Mouse (Mus musculus): ENCODE data around the gene Tctn1. TPM values are rescaled to one million over a fixed set of nuclear protein-coding genes. Genes with fewer than 3 reads are reported as not detected.
A peak's percentile ranks its signal among the peaks of the same experiment; 100 is the strongest.

The Tctn1 gene
- polyA plus RNA-seq, 2 experiments, result 0.50 to 2.0 TPM

- Histone ChIP-seq H3K27ac (no peak overlapping the region), H3K9me3 (ENCODE audit: control insufficient read depth, low read length) (no peaks in the 10 kb centered on the region), H3K9ac (replicated peaks) (peak overlapping the region; percentile 23; the same call in 1 of the 2 replicates), H3K36me3 (replicated peaks; ENCODE audit: control insufficient read depth, insufficient read depth, low read depth) (no peaks in the 10 kb centered on the region; the same call in 1 of the 2 replicates), H3K4me1 (replicated peaks; ENCODE audit: control insufficient read depth in 2 of 2, insufficient read depth in 2 of 2, low read length in 1 of 2) (peaks cover 18 to 29% of the 10 kb centered on the region in 2 experiments), H3K4me3 (ENCODE audit: insufficient read depth in 1 of 2, low read depth in 2 of 2, low read length in 2 of 2) (peak overlapping the region in 1 of 2 experiments; percentile 63; a peak in 2 of 4 replicates), H3K4me2 (ENCODE audit: low read depth) (peak overlapping the region; percentile 62), H3K27me3 (ENCODE audit: control insufficient read depth, insufficient read depth, low read length) (no peaks in the 10 kb centered on the region; the same call in 1 of the 2 replicates)
- TF ChIP-seq EP300 (IDR thresholded peaks at IDR 0.05; ENCODE audit: low read depth) (no peak), CTCF (IDR thresholded peaks at IDR 0.05; ENCODE audit: low read depth) (no peak)
- ATAC-seq (ENCODE audit: insufficient read depth) (no peak), DNase-seq (ENCODE audit: low read depth in 3 of 3, low spot score in 3 of 3) (no peak)
- WGBS (ENCODE audit: insufficient replicate concordance), result 12% methylated on average over 2 of the region's 2 CpGs
These were observed 19.5 kb upstream of the Tctn1 start for GRCm38 (mm10) chr5:122283828-122284182.

GRCm38 (mm10) chr5:122280827-122281462, 16.7 kb upstream of the Tctn1 start:
- Histone ChIP-seq H3K4me3 (ENCODE audit: insufficient read depth in 1 of 2, low read depth in 2 of 2, low read length in 2 of 2) (no peak overlapping the region), H3K4me1 (replicated peaks; ENCODE audit: control insufficient read depth in 2 of 2, insufficient read depth in 2 of 2, low read length in 1 of 2) (peaks cover 15 to 23% of the 10 kb centered on the region in 2 experiments), H3K36me3 (replicated peaks; ENCODE audit: control insufficient read depth, insufficient read depth, low read depth) (no peaks in the 10 kb centered on the region), H3K27me3 (ENCODE audit: control insufficient read depth, insufficient read depth, low read length) (no peaks in the 10 kb centered on the region; the same call in 1 of the 2 replicates), H3K9me3 (ENCODE audit: control insufficient read depth, low read length) (no peaks in the 10 kb centered on the region), H3K4me2 (ENCODE audit: low read depth) (peak overlapping the region; percentile 5; the same call in 1 of the 2 replicates), H3K9ac (replicated peaks) (no peak overlapping the region), H3K27ac (no peak overlapping the region)
- WGBS (ENCODE audit: insufficient replicate concordance), result 38% methylated on average over 19 of the region's 19 CpGs
- no peak for TF ChIP-seq EP300 (IDR thresholded peaks at IDR 0.05; ENCODE audit: low read depth)
- no peak for TF ChIP-seq CTCF (IDR thresholded peaks at IDR 0.05; ENCODE audit: low read depth)
- ATAC-seq (ENCODE audit: insufficient read depth), result no peak
- no peak for DNase-seq (ENCODE audit: low read depth in 3 of 3, low spot score in 3 of 3)

- DNase-seq (ENCODE audit: low read depth in 3 of 3, low spot score in 3 of 3) (no peak), ATAC-seq (ENCODE audit: insufficient read depth) (no peak)
- H3K4me3 ChIP-seq (ENCODE audit: insufficient read depth in 1 of 2, low read depth in 2 of 2, low read length in 2 of 2), result no peak overlapping the region
- WGBS (ENCODE audit: insufficient replicate concordance), result 46% methylated on average over 6 of the region's 6 CpGs
- H3K27me3 ChIP-seq (ENCODE audit: control insufficient read depth, insufficient read depth, low read length), result no peaks in the 10 kb centered on the region; the same call in 1 of the 2 replicates
- H3K4me1 ChIP-seq (replicated peaks; ENCODE audit: control insufficient read depth in 2 of 2, insufficient read depth in 2 of 2, low read length in 1 of 2), result peaks cover 10 to 19% of the 10 kb centered on the region in 2 experiments
- no peak overlapping the region for H3K27ac ChIP-seq
- no peak overlapping the region for H3K9ac ChIP-seq (replicated peaks)
- peak overlapping the region; percentile 5; the same call in 1 of the 2 replicates for H3K4me2 ChIP-seq (ENCODE audit: low read depth)
- no peaks in the 10 kb centered on the region for H3K36me3 ChIP-seq (replicated peaks; ENCODE audit: control insufficient read depth, insufficient read depth, low read depth)
- TF ChIP-seq EP300 (IDR thresholded peaks at IDR 0.05; ENCODE audit: low read depth) (no peak), CTCF (IDR thresholded peaks at IDR 0.05; ENCODE audit: low read depth) (no peak)
- H3K9me3 ChIP-seq (ENCODE audit: control insufficient read depth, low read length), result no peaks in the 10 kb centered on the region
These were observed 16.2 kb upstream of the Tctn1 start for GRCm38 (mm10) chr5:122280422-122280826.

GRCm38 (mm10) chr5:122279799-122280421, 15.7 kb upstream of the Tctn1 start:
- Histone ChIP-seq H3K4me1 (replicated peaks; ENCODE audit: control insufficient read depth in 2 of 2, insufficient read depth in 2 of 2, low read length in 1 of 2) (peaks cover 7 to 22% of the 10 kb centered on the region in 2 experiments), H3K27me3 (ENCODE audit: control insufficient read depth, insufficient read depth, low read length) (no peaks in the 10 kb centered on the region; the same call in 1 of the 2 replicates), H3K27ac (no peak overlapping the region), H3K9ac (replicated peaks) (no peak overlapping the region), H3K9me3 (ENCODE audit: control insufficient read depth, low read length) (no peaks in the 10 kb centered on the region), H3K36me3 (replicated peaks; ENCODE audit: control insufficient read depth, insufficient read depth, low read depth) (no peaks in the 10 kb centered on the region), H3K4me2 (ENCODE audit: low read depth) (no peak overlapping the region), H3K4me3 (ENCODE audit: insufficient read depth in 1 of 2, low read depth in 2 of 2, low read length in 2 of 2) (no peak overlapping the region)
- TF ChIP-seq EP300 (IDR thresholded peaks at IDR 0.05; ENCODE audit: low read depth), result no peak
- no peak for TF ChIP-seq CTCF (IDR thresholded peaks at IDR 0.05; ENCODE audit: low read depth)
- WGBS (ENCODE audit: insufficient replicate concordance), result 50% methylated on average over 12 of the region's 12 CpGs
- DNase-seq (ENCODE audit: low read depth in 3 of 3, low spot score in 3 of 3) (no peak), ATAC-seq (ENCODE audit: insufficient read depth) (no peak)

- Histone ChIP-seq H3K9me3 (ENCODE audit: control insufficient read depth, low read length) (no peaks in the 10 kb centered on the region), H3K9ac (replicated peaks) (no peak overlapping the region), H3K4me1 (replicated peaks; ENCODE audit: control insufficient read depth in 2 of 2, insufficient read depth in 2 of 2, low read length in 1 of 2) (peaks cover 7 to 25% of the 10 kb centered on the region in 2 experiments), H3K36me3 (replicated peaks; ENCODE audit: control insufficient read depth, insufficient read depth, low read depth) (no peaks in the 10 kb centered on the region), H3K27me3 (ENCODE audit: control insufficient read depth, insufficient read depth, low read length) (no peaks in the 10 kb centered on the region; the same call in 1 of the 2 replicates), H3K4me2 (ENCODE audit: low read depth) (no peak overlapping the region), H3K4me3 (ENCODE audit: insufficient read depth in 1 of 2, low read depth in 2 of 2, low read length in 2 of 2) (no peak overlapping the region), H3K27ac (no peak overlapping the region)
- no peak for ATAC-seq (ENCODE audit: insufficient read depth)
- no peak for TF ChIP-seq EP300 (IDR thresholded peaks at IDR 0.05; ENCODE audit: low read depth)
- TF ChIP-seq CTCF (IDR thresholded peaks at IDR 0.05; ENCODE audit: low read depth), result no peak
- WGBS (ENCODE audit: insufficient replicate concordance), result 80% methylated on average over 7 of the region's 7 CpGs
- no peak for DNase-seq (ENCODE audit: low read depth in 3 of 3, low spot score in 3 of 3)
These were observed 14.7 kb upstream of the Tctn1 start for GRCm38 (mm10) chr5:122278946-122279345.
